Mouse (Mus musculus) retina, adult 2 months (tissue): Measurements from ENCODE around the gene Fam19a5.

ENCODE experiments used
- DNase-seq: peaks from one replicate; pipeline ENCODE4 v3.0.0-alpha.2; 2012; ENCODE audit warnings: low read depth, low spot score

The Fam19a5 gene

GRCm38 (mm10) chr15:87596731-87597130, 52.6 kb downstream of the Fam19a5 start:
- DNase-seq: no peak

DNA sequence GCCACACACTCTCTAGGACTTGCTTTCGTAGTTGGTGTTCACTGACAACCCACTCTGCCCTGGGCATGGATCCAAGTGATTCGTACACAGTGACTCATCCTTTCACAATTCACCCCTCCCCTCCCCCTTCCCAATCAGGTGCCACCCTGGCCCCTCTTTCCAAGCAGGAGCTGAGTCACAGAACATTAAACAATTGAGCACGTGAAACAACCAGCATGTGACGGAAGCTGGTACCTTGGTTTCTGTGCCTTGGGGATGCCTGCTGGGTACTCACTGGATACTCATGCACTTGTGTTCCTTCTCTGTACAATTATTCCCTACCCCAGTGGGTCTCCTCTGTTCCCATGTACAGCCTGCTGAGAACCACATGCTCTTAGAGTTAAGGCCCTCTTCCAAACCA, 53.0 kb downstream of the Fam19a5 start:
- DNase-seq: no peak

DNA sequence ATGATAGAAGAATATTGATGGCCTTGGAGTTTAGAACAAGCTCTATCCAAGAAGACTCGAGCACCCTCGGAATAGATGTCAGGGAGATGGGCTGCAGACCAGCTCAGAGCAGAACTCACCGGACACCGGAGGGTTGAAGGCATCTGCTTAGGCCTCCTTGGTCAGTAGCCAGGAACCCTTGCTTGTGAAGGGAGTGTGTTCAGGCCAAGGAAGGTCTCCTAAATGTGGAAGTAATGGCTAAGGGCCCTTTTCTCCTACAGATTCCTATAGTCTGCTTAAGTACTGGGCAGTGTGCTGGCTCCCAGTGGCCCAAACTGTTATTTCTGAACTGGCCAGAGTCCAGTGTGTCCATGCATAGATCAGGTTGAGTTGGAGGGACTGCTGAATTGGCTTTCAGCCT, 53.7 kb downstream of the Fam19a5 start:
- no peak for DNase-seq

GRCm38 (mm10) chr15:87598636-87599035, 54.5 kb downstream of the Fam19a5 start:
- no peak for DNase-seq

- DNase-seq: no peak
Observed at GRCm38 (mm10) chr15:87603316-87603715, 59.2 kb downstream of the Fam19a5 start.

- DNase-seq: no peak
Observed at GRCm38 (mm10) chr15:87605504-87606280, 61.6 kb downstream of the Fam19a5 start.

GRCm38 (mm10) chr15:87606702-87607101, 62.6 kb downstream of the Fam19a5 start:
- no peak for DNase-seq

DNA sequence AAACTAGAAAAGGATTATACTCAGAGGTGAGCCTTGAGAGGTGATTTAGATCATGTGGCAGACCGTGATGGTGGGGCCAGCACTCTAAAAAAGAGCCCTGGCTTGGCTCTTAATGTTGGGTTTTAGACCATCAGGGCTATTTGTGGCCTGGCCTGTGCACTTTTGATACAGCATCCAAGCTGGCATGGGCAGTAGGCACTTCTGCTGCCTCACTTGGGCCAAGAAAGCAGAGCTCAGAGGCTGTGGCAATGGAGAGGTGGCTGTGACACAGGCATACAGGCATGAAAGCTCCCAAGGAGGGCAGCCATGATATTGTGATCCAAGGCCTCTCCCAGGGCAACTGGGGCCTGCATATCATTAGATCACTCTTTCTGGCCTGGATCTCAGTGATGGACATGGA, 65.1 kb downstream of the Fam19a5 start:
- no peak for DNase-seq

DNA sequence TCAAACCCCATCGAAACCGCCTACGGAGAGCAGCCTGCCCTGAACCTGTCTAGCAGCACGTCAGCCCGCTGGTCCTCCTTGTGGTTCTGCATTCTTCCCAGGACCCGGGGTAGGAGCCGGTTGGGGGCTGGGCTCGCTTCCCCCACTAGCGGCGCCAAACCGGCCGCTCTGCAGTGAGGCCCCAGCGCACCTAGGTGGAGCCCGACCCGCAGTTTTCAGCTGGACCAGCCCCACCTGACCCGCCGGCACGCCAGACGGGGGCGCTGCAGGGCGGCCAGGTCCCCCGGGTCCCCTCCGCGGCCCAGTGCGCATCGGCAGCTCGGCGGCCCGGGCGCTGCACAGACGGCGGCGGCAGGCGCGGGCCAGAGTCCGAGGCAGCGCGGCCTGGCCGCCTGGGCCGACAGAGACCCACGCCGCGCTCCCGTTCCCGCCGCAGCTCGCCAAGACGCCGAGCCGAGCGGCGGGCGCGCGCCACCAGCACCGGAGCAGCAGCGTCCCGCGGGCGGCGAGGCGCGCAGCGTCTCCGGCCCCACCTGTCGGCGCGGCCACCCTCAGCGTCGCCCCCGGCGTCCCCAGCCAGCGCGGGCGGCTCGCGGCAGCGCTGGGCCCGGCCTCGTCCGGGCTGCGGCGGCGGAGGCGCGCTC, 80.0 kb downstream of the Fam19a5 start:
- peak; percentile 53 for DNase-seq

DNA sequence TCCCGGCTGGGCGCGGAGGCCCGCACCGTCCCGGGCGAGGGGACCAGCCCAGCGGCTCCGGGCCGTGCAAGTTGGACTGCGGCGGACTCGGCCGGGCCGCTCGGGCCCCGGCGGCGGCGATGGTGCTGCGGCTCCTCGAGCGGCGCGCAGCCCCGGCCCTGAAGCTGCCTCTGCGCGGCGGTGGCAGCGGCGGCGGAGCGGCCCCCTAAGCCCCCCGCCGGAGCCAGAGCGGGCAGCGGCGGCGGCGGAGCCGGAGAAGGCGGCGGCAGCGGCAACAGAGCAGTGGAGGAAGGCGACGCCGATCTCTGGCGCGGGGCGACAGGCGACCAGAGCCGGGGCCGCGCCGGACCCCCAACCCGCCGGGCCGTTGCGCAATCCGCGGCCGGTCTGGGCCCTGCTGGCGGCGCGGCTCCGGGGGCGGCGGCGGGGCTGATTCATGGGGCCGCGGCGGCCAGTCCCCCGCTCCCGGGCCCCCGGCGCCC, 80.6 kb downstream of the Fam19a5 start:
- no peak for DNase-seq

- peak; percentile 56 for DNase-seq
Observed at GRCm38 (mm10) chr15:87625236-87626023, 81.3 kb downstream of the Fam19a5 start.

DNA sequence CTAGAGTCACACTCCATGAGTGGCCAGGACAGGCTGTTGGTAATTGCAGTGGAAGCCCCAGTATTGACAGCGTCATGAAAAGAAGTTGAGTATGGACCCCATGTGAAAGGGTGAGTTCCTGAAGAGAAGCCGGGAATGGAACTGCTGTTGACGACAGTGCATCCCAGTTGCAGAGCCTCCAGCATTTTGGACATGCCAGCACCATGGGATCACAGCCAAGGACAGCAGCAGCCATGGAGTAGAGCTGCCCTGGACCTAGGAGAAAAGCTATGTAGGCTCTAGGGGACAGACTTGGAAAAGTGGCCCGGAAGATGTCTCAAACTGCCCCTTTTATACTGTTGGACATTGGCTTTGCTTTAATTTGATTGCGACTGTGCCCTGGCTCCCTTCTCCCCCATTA, 91.2 kb downstream of the Fam19a5 start:
- no peak for DNase-seq

DNA sequence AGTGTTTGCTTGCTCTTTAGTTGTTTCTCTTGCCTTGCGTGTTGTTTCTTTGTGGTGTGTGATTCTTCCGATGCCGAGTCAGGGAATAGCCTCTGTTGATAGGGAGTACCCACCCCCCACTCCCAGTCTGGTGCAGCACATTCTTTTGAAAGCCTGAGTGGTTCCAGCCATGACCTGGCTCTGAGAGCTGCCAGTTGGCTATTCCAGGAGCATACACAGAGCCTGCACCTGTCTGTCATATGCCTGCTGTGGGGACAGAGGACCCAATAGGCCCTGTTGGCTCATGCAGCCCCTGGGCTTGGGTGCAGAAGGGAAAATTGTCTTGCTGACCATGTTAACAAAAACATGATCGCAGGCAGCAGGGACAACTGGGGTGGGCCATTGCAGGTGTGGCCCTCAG, 92.3 kb downstream of the Fam19a5 start:
- no peak for DNase-seq

DNA sequence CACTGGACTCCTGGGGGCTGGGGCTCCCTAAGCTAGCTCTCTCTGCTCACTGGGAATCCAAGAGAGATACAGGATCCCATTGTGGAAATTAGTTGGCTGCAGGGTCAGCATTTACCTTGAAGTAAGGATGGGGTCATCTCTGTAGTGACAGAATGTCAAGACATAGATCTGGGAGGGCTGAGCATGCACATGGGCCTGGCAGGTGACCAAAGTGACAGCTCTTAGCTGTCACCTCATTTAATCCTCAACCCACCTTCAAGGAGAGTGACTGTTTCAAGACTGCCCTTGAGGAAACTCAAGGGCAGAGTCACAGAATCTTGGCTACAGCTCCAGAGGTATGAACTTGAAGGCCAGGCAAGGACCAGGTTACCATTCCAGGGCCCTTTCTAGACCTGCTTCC, 93.1 kb downstream of the Fam19a5 start:
- DNase-seq: no peak

DNA sequence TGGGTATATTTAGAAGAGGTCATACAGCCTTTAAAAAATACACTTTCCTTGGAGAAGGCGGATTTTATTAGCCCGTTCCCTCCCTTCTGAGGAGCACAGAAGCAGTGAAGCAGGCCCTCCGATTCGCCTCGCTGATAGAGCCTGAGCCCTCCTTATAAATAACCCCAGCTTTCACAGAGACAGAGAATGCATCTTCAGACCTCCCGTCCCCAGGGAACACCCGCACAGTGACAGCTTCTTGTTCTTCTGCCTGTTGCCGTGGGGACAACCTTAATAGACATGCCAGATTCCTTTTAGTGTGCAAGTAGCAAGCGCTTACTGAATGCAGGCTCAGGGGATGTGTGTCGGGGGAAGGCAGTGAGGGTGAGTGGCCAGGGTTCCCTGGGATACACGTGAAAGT, 94.2 kb downstream of the Fam19a5 start:
- no peak for DNase-seq

- DNase-seq: no peak
Observed at GRCm38 (mm10) chr15:87646313-87647061, 102.4 kb downstream of the Fam19a5 start.

GRCm38 (mm10) chr15:87649651-87650050, 105.6 kb downstream of the Fam19a5 start:
- no peak for DNase-seq

- DNase-seq: no peak
Observed at GRCm38 (mm10) chr15:87654551-87654950, 110.5 kb downstream of the Fam19a5 start.

GRCm38 (mm10) chr15:87656496-87657155, 112.5 kb downstream of the Fam19a5 start:
- DNase-seq: no peak

GRCm38 (mm10) chr15:87659729-87660128, 115.6 kb downstream of the Fam19a5 start:
- no peak for DNase-seq

DNA sequence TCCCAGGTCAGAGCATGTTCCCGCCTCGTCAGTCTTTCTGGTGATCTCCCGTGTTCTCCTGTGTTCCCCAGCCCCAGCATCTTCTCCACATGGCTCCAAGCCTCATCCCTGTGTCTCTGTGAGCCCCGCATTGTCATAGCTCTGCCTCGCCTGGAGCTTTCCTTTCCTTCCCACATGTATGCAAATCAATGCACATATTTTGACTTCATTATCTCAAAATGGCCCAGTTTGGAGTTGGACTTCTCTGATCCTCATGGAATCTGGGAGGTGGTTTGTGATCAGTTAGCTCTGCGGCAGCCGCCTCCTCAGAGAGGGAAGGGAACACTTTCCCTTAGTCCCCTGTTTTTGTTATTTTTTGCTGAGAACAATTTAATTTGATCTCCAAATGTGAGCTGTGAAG, 117.9 kb downstream of the Fam19a5 start:
- DNase-seq: no peak
